Mouse (Mus musculus) cerebellum, adult 9-11 months (tissue): Measurements from ENCODE around the gene Tmem51.
"Not testable (repeated sequence)": the region's sequence is repeated elsewhere in the genome, so short reads cannot be mapped to it uniquely, and the experiment has no call there.

Source experiments
- DNase-seq: peaks from one replicate; pipeline ENCODE4 v3.0.0; 2022

Tmem51 gene

GRCm38 (mm10) chr4:142014659-142015608, 69.2 kb downstream of the Tmem51 start, which contains the start of gene Fhad1:
Gene Fhad1, minus strand, starts transcription at chr4:142015082.
- peak; percentile 86 for DNase-seq

GRCm38 (mm10) chr4:142011236-142011635, 72.9 kb downstream of the Tmem51 start:
- DNase-seq = no peak

- DNase-seq = no peak
These were observed 73.7 kb downstream of the Tmem51 start for GRCm38 (mm10) chr4:142010441-142010840.

DNA sequence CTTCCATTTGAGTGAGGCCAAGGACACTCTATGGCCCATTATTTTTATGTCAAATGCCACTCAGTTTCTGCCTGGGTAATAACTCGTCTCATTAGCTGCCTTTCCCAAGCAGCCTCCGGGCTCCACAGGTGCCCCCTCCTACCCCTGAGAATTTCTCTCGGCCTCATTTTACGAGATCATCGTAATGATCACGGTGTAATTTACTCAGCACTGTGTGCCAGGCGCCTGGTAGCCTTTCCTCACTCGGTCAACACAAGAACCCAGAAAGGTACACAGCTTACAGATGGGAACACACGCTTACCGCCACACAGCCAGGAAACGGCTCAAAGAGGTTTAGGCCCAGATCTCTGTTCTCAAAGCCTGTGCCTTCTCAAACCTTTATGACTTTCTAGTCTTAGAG, 75.9 kb downstream of the Tmem51 start:
- DNase-seq = no peak

GRCm38 (mm10) chr4:142000581-142000980, 83.5 kb downstream of the Tmem51 start:
- DNase-seq = no peak

DNA sequence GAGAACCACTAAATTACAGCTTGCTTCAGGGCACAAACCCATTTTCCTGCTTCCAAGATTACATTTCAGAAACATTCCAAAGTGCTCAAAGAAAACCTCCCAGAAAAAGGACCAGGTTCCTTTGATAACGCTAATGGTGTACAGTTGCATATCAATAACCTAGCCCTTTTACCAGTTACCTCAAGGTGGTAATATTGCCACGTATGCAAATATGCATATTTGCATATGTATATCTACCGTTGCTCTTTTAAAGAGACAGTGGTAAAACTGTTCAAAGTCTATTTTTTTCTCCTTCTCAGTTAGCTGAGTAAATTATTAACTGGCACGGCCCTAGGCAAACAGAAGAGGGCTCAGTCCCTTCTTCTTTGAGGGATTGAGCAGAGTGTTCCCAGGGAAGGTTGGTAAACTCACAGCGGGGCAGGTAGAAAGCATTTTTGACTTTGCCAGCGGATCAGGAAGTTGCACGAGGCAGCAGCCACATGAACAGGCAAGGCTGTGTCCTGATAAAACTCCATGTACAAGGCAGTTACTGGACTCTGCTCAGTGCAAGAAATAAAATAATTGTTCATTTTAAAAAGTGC, 84.5 kb downstream of the Tmem51 start:
- no peak for DNase-seq

DNA sequence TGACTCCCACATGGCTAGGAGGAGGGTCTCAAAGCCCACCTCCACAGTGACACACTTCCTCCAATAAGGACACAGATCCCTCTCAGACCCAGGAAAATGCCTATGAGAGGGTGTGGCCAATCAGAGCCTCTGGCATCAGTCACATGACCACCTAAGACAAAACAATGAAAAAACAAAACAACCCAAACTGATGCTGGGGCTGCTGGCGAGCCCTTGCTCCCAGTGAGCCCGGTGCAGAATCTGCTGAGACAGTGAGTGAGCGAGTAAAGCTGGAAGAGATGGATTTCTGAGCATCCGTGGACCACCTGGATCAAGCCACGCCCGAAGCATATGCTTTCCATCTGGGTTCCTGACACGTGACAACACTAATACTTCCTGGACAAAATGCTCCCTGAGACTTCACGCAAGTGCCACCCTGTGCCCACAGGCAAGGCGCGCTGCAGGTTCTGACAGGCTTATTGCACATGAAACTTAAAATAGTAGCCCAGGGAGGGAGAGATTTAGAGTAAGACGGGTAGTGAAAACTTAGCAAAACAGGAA, 85.8 kb downstream of the Tmem51 start:
- DNase-seq = no peak

DNA sequence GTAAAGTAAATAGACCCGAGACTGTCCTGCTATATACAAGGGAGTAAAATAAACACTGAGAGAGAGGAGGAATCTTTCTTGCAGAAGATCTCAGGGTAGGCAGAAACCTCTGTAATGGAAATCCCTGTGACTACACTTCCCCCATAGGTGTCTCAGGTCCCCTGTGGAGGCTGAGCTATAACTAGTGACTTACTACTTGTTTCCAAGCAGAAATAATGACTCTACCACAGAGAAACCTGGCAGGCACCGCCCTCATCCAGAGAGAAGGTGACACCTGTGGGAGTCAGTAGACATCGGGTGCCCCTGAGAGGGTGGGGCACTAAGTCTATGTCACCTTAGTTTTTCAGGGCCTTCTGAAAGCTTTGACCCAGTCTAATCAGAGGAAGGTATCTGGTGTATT, 87.2 kb downstream of the Tmem51 start:
- no peak for DNase-seq

GRCm38 (mm10) chr4:141996086-141996485, 88.0 kb downstream of the Tmem51 start:
- DNase-seq = no peak

DNA sequence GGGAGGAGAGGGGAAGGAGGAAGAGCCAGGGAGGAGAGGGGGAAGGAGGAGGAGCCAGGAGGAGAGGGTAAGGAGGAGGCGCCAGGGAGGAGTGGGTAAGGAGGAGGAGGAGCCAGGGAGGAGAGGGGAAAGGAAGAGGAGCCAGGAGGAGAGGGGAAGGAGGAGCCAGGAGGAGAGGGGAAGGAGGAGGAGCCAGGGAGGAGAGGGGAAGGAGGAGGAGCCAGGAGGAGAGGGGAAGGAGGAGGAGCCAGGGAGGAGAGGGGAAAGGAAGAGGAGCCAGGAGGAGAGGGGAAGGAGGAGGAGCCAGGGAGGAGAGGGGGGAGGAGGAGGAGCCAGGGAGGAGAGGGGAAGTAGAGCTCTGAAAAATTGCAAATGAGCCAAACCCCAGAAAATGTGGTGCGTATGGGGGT, 90.0 kb downstream of the Tmem51 start:
- DNase-seq = not testable (repeated sequence)

DNA sequence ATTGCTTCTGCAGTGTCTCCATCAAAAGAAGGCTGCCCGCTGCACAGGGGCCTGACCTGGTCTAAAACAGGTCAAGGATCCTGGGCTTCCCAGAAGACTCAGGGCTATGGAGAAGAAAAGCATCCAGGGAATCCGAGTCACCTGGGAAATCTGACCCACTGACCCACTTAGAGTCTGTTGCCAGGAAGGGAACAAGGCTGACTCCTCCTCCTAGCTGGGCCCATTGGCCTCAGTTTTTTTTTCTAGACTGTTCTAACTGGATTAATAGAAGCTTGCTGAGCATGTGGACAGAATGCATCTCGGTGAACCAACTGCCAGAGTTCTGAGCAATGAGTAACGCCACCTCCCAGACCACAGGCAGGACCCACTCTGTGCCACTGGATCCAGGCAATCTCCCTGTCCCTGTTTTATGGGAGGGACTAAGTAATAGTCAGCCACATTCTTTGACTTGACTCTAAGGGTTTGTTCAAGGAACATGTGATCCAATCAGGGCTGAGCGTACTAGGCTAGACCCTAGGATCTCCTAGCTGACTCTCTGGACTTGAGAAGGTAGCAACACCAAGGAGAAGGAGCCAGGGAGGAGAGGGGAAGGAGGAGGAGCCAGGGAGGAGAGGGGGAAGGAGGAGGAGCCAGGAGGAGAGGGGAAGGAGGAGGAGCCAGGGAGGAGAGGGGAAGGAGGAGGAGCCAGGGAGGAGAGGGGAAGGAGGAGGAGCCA, 90.6 kb downstream of the Tmem51 start:
- DNase-seq = no peak

DNA sequence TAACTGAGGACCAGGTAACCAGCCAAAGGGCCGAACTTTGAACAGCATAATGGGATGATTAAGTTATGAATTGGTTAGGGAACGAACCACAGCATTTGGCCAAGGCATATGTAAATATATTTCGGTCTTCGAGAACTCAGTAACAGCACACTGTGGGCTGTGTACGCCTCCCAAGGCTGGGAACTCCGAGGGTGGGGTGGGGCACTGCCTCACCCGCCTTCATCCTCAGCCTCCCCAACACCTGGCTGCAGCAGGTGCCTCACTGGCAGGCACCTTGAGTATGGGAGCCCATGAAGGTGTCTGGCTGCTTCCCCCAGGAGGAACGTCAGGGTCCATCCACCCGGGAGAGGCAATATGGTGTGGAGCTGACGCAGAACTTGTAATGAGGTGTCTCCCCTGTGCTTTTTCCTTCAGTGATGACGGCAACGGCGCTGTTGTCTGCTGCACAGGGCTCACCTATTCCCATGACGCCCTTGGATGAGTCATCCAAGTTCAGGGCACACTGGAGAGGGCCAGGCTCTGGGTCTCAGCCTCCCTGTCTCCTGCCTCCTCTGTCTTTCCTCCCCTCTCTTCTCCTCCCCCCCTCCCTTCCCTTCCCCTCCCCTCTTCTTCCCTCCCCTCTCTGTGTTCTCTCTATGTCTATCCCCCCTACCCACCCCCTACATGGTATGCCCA, 91.4 kb downstream of the Tmem51 start:
- no peak for DNase-seq

- DNase-seq = no peak
These were observed 95.9 kb downstream of the Tmem51 start for GRCm38 (mm10) chr4:141988178-141988577.

GRCm38 (mm10) chr4:141983689-141984088, 100.4 kb downstream of the Tmem51 start:
- DNase-seq = no peak

- no peak for DNase-seq
These were observed 102.6 kb downstream of the Tmem51 start for GRCm38 (mm10) chr4:141981475-141981874.
